Mouse (Mus musculus) kidney, embryonic 14.5 days (tissue): ENCODE data around the gene Gm6367. TPM values are rescaled to one million over a fixed set of nuclear protein-coding genes. Genes with fewer than 3 reads are reported as not detected.
"Not testable (repeated sequence)": the region's sequence is repeated elsewhere in the genome, so short reads cannot be mapped to it uniquely, and the experiment has no call there.

Experiments
- ATAC-seq: fragments of 200-750 bp; cut with Nextera tagmentation; 2 replicates; pipeline ENCODE4 v1.8.0; 2017; ENCODE audit warnings: moderate number of reproducible peaks, mild to moderate bottlenecking, moderate TSS enrichment, moderate library complexity; ENCODE audit not compliant: low FRiP score, low TSS enrichment
- H3K27ac ChIP-seq: fragments of 300-500 bp; sonication (generic); 2 replicates; pipeline ENCODE4 v1.5.1; 2014; ENCODE audit warnings: low read depth, mild to moderate bottlenecking, low read length, moderate library complexity, mixed read lengths
- H3K27me3 ChIP-seq: fragments of 300-500 bp; sonication (generic); 2 replicates; pipeline ENCODE4 v1.6.1; 2014; ENCODE audit warnings: mild to moderate bottlenecking, low read length; ENCODE audit not compliant: control insufficient read depth, insufficient read depth
- H3K36me3 ChIP-seq: fragments of 300-500 bp; sonication (generic); 2 replicates; pipeline ENCODE4 v1.6.1; 2014; ENCODE audit warnings: low read length, mixed read lengths; ENCODE audit not compliant: control insufficient read depth, insufficient read depth
- H3K4me1 ChIP-seq: fragments of 300-500 bp; sonication (generic); 2 replicates; pipeline ENCODE4 v1.6.1; 2014; ENCODE audit warnings: low read length, mixed read lengths; ENCODE audit not compliant: control insufficient read depth, insufficient read depth
- H3K4me2 ChIP-seq: fragments of 300-500 bp; sonication (generic); replicated peaks from 2 replicates; pipeline ENCODE4 v1.6.1; 2014; ENCODE audit warnings: low read depth, mild to moderate bottlenecking, low read length
- H3K4me3 ChIP-seq: fragments of 300-500 bp; sonication (generic); 2 replicates; pipeline ENCODE4 v1.5.1; 2014; ENCODE audit warnings: mild to moderate bottlenecking, low read length
- H3K9ac ChIP-seq: fragments of 300-500 bp; sonication (generic); 2 replicates; pipeline ENCODE4 v1.6.1; 2014; ENCODE audit warnings: low read depth, mild to moderate bottlenecking, low read length, moderate library complexity
- H3K9me3 ChIP-seq: fragments of 300-500 bp; sonication (generic); 2 replicates; pipeline ENCODE4 v1.6.1; 2016; ENCODE audit warnings: low read length; ENCODE audit not compliant: control insufficient read depth
- WGBS: fragments of 180-500 bp; shearing (Covaris S2); extraction: QIAGEN DNeasy Blood & Tissue Kit; methylation state at CpG from one replicate; pipeline ENCODE4 v1.1.7; 2014; 5-methylcytosine and 5-hydroxymethylcytosine counted together
- polyA plus RNA-seq: library from polyadenylated mRNA; unstranded; fragments of >200 nt; fragmentation: Nextera tagmentation; extraction: Ambion mirVana; gene quantifications from 2 replicates; pipeline ENCODE4 v1.2.1, GENCODE M21; 2014

Gm6367 gene
- polyA plus RNA-seq, result not detected in 2 replicates

DNA sequence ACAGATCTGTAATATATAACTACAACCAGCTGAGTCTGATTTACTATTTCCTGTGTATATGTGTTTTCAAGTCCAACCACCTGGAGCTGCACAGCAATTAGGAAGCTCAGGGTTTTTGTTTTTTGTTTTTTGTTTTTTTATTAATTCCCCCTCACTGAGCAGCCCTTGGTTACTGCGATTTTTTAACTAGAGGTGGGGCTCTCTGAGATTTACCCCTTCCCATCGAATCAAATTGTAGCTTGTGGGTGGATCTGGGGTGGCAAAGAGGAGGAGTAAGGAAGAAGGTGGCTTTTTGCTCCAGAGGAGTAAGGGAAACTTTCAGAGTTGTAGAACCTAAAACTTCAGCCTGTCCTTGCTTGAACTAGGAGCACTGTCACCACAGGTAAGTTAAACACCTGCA is at the start of gene Gm6367:
Gm6367 (plus strand) TSS at position 301 of the 400 bp plus-strand sequence.
- H3K4me2 ChIP-seq, H3K27ac ChIP-seq, H3K4me3 ChIP-seq: not testable (repeated sequence)

More for the DNA sequence above, at the start of gene Gm6367:
- not testable (repeated sequence) for ATAC-seq, H3K27me3 ChIP-seq, H3K4me1 ChIP-seq, H3K36me3 ChIP-seq, H3K9ac ChIP-seq, H3K9me3 ChIP-seq
- no CpG with 5 or more reads among the region's 2 CpGs for WGBS

Other genes with a start within 250 kb of the Gm6367 start
- gene Gm3183, start 123.2 kb upstream of the Gm6367 start, polyA plus RNA-seq, result not detected in 2 replicates
- not detected in 2 replicates for gene Gm7942, start 118.3 kb downstream of the Gm6367 start, polyA plus RNA-seq
- not detected in 2 replicates for gene Gm16513, start 194.0 kb downstream of the Gm6367 start, polyA plus RNA-seq